Mouse (Mus musculus) heart, embryonic 14.5 days (tissue): ENCODE data around the gene Tmem219. TPM values are rescaled to one million over a fixed set of nuclear protein-coding genes. Genes with fewer than 3 reads are reported as not detected.

Experiments used
- ATAC-seq: fragments of 200-750 bp; cut with Nextera tagmentation; 2 replicates; pipeline ENCODE4 v1.8.0; 2017; ENCODE audit warnings: low read depth, moderate TSS enrichment; ENCODE audit not compliant: insufficient number of reproducible peaks, insufficient read depth, low FRiP score
- H3K27ac ChIP-seq, 2 experiments: fragments of 200-500 bp in 1 of 2; fragments of 300-500 bp in 1 of 2; sonication (generic) in 1 of 2; replicated peaks in 1 of 2; 2 replicates each; pipeline ENCODE4 v1.5.1; 2012 to 2014; ENCODE audit warnings: low read depth in 2 of 2, low read length in 2 of 2, control low read depth in 1 of 2, mild to moderate bottlenecking in 1 of 2, mixed read lengths in 1 of 2; ENCODE audit not compliant: control insufficient read depth in 1 of 2, insufficient read depth in 1 of 2
- H3K27me3 ChIP-seq: fragments of 300-500 bp; sonication (generic); 2 replicates; pipeline ENCODE4 v1.6.1; 2014; ENCODE audit warnings: mild to moderate bottlenecking, low read length, control low read depth; ENCODE audit not compliant: control insufficient read depth, insufficient read depth
- H3K36me3 ChIP-seq: fragments of 300-500 bp; sonication (generic); 2 replicates; pipeline ENCODE4 v1.6.1; 2014; ENCODE audit warnings: mild to moderate bottlenecking, control low read depth, low read length, mixed read lengths; ENCODE audit not compliant: control insufficient read depth, insufficient read depth
- H3K4me1 ChIP-seq, 2 experiments: fragments of 200-500 bp in 1 of 2; fragments of 300-500 bp in 1 of 2; sonication (generic) in 1 of 2; 2 replicates each; pipeline ENCODE4 v1.6.1; 2012 to 2014; ENCODE audit warnings: low read length in 2 of 2, control low read depth in 1 of 2, mixed read lengths in 1 of 2; ENCODE audit not compliant: control insufficient read depth in 2 of 2, insufficient read depth in 2 of 2
- H3K4me2 ChIP-seq: fragments of 300-500 bp; sonication (generic); 2 replicates; pipeline ENCODE4 v1.6.1; 2014; ENCODE audit warnings: mild to moderate bottlenecking, low read length
- H3K4me3 ChIP-seq, 2 experiments: fragments of 200-500 bp in 1 of 2; fragments of 300-500 bp in 1 of 2; sonication (generic) in 1 of 2; 2 replicates each; pipeline ENCODE4 v1.5.1; 2012 to 2014; ENCODE audit warnings: low read length in 2 of 2, mild to moderate bottlenecking in 2 of 2, control low read depth in 1 of 2, low read depth in 1 of 2, moderate library complexity in 1 of 2; ENCODE audit not compliant: control insufficient read depth in 1 of 2, insufficient read depth in 1 of 2
- H3K9ac ChIP-seq: fragments of 300-500 bp; sonication (generic); 2 replicates; pipeline ENCODE4 v1.6.1; 2014; ENCODE audit warnings: mild to moderate bottlenecking, low read length
- H3K9me3 ChIP-seq: fragments of 300-500 bp; sonication (generic); 2 replicates; pipeline ENCODE4 v1.6.1; 2016; ENCODE audit warnings: low read length, control low read depth; ENCODE audit not compliant: control insufficient read depth
- WGBS: fragments of 180-500 bp; shearing (Covaris S2); extraction: QIAGEN DNeasy Blood & Tissue Kit; methylation state at CpG from one replicate; pipeline ENCODE4 v1.1.7; 2014; 5-methylcytosine and 5-hydroxymethylcytosine counted together
- polyA plus RNA-seq: library from polyadenylated mRNA; unstranded; fragments of >200 nt; fragmentation: Nextera tagmentation; extraction: Ambion mirVana; gene quantifications from 2 replicates; pipeline ENCODE4 v1.2.1, GENCODE M21; 2014

The Tmem219 gene
- polyA plus RNA-seq, 1 experiment from 2014 or later: 21.6 TPM

DNA sequence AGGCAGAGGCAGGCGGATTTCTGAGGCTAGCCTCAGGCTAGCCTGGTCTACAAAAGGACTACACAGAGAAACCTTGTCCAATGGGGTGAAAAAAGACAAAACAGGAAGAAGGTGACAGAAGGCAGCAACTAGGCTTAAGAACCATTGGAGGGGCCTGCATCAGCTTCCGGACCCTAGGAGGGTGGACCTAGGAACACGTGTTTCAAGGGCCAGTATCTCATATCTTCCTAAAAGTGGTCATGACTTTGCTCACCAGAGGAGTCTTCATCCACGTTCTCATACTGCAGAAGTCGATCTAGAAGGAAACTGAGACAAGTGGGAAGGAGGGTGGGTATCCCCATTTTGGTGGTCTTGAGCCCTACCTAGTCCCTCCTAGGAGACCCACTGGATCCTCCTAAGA, 61.7 kb downstream of the Tmem219 start:
- no peak for ATAC-seq
- Histone ChIP-seq H3K4me2 (peak overlapping the region; percentile 77), H3K9me3 (no peaks in the 10 kb centered on the region), H3K9ac (peak overlapping the region; percentile 83), H3K4me1 (peaks cover 11 to 20% of the 10 kb centered on the region in 2 experiments), H3K4me3 (peak overlapping the region; percentile 64 to 89), H3K27ac (no peak overlapping the region), H3K27me3 (no peaks in the 10 kb centered on the region), H3K36me3 (peaks cover 68% of the 10 kb centered on the region)
- WGBS: 68% methylated on average over 5 of the region's 5 CpGs

- Histone ChIP-seq H3K36me3 (peaks cover 84% of the 10 kb centered on the region), H3K9me3 (no peaks in the 10 kb centered on the region), H3K27me3 (no peaks in the 10 kb centered on the region), H3K27ac (no peak overlapping the region), H3K9ac (no peak overlapping the region), H3K4me2 (no peak overlapping the region), H3K4me3 (no peak overlapping the region), H3K4me1 (peaks cover 3 to 7% of the 10 kb centered on the region in 2 experiments; a peak in 1 of 4 replicates)
- ATAC-seq: no peak
- WGBS: 76% methylated on average over 9 of the region's 9 CpGs
Observed at GRCm38 (mm10) chr7:126856741-126857420, 65.8 kb downstream of the Tmem219 start.

DNA sequence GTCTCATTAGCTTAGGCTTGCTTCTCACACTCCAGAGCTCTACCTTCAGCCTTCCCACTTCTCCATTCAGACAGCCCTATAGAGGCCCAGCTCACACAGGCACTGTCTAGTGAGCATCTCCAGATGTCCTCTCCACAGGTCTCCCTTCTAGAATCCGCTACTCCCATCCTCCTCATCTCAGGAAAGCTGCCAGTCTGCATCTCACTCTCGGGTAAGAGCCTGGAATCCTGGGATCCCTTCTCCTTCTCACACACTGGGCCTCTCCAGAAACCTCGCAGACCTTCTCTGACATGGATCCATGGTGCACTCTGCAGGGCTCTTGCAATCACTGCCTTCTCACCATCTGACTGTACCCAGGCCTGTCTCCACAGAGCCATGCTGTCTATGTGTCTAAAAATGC, 67.1 kb downstream of the Tmem219 start:
- no peak overlapping the region for H3K9ac ChIP-seq
- no peak overlapping the region for H3K4me2 ChIP-seq
- 80% methylated on average over 3 of the region's 3 CpGs for WGBS
- H3K36me3 ChIP-seq: peaks cover 88% of the 10 kb centered on the region
- H3K4me3 ChIP-seq: no peak overlapping the region
- no peak for ATAC-seq
- H3K4me1 ChIP-seq: no peaks in the 10 kb centered on the region
- no peaks in the 10 kb centered on the region for H3K27me3 ChIP-seq
- H3K9me3 ChIP-seq: no peaks in the 10 kb centered on the region
- no peak overlapping the region for H3K27ac ChIP-seq

DNA sequence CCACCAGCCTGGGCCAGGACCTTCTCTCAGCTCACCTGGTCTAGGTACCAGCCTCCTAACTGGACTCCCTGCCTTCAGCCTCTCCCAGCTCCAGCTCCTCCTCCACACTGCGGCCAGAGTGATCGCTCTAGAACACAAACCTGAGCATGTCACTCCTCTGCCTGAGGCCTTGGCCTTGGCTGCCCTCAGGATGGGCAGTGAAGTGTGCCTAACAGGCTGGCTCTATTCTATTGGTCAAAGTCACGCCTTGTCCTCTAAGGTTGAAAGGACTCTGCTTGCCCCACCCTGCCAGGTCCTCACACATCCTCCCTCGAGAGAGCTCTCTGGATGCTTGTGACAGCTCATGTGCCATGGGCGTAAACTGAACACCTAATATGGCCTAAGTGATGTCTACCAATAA, 69.3 kb downstream of the Tmem219 start:
- H3K4me2 ChIP-seq: no peak overlapping the region
- 90% methylated on average over 5 of the region's 5 CpGs for whole genome bisulfite sequencing
- H3K27me3 ChIP-seq: peaks cover 12% of the 10 kb centered on the region
- H3K9me3 ChIP-seq: no peaks in the 10 kb centered on the region
- peaks cover 0 to 2% of the 10 kb centered on the region in 2 experiments; a peak in 1 of 4 replicates for H3K4me1 ChIP-seq
- peaks cover 69% of the 10 kb centered on the region for H3K36me3 ChIP-seq
- H3K27ac ChIP-seq: no peak overlapping the region
- no peak overlapping the region for H3K9ac ChIP-seq
- ATAC-seq: no peak
- no peak overlapping the region for H3K4me3 ChIP-seq

GRCm38 (mm10) chr7:126851192-126851591, 71.5 kb downstream of the Tmem219 start:
- 50% methylated on average over 12 of the region's 12 CpGs for WGBS
- Histone ChIP-seq H3K9me3 (no peaks in the 10 kb centered on the region), H3K4me1 (peaks cover 5 to 10% of the 10 kb centered on the region in 2 experiments; a peak in 3 of 4 replicates), H3K36me3 (peaks cover 47% of the 10 kb centered on the region), H3K4me3 (no peak overlapping the region), H3K27me3 (peaks cover 34% of the 10 kb centered on the region), H3K27ac (no peak overlapping the region), H3K9ac (no peak overlapping the region), H3K4me2 (no peak overlapping the region)
- no peak for ATAC-seq

DNA sequence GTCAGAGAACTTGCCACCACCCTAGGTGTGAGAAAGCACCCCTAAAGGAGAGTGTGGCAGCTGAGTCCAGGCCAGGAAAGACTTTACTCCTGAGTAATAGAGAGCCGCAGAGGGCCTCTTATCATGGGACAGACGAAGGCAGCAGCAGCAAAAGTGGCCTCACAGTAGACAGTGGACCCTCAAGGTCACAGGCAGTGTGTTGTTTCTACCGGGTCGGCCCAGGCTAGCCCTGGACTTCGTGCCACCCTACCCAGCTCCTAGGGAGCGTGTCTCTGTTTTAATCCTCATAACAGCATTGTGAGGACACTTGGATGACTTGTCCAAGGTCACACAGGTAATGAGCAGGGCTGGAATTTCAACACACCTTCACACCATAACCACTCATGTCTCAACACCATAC, 72.6 kb downstream of the Tmem219 start:
- Histone ChIP-seq H3K4me1 (peaks cover 5 to 10% of the 10 kb centered on the region in 2 experiments; a peak in 3 of 4 replicates), H3K4me3 (no peak overlapping the region), H3K4me2 (no peak overlapping the region), H3K27me3 (peaks cover 34% of the 10 kb centered on the region), H3K9me3 (no peaks in the 10 kb centered on the region), H3K9ac (no peak overlapping the region), H3K27ac (no peak overlapping the region), H3K36me3 (peaks cover 37% of the 10 kb centered on the region)
- no peak for ATAC-seq
- 51% methylated on average over 6 of the region's 6 CpGs for WGBS

GRCm38 (mm10) chr7:126848794-126849193, 73.9 kb downstream of the Tmem219 start:
- WGBS: 33% methylated on average over 10 of the region's 10 CpGs
- Histone ChIP-seq H3K9me3 (no peaks in the 10 kb centered on the region), H3K27ac (no peak overlapping the region), H3K27me3 (peaks cover 34% of the 10 kb centered on the region), H3K4me1 (peaks cover 5 to 10% of the 10 kb centered on the region in 2 experiments; a peak in 3 of 4 replicates), H3K4me2 (0 out of 2 replicates have a peak overlapping the region, but pooled peaks have one; percentile 97), H3K9ac (no peak overlapping the region), H3K4me3 (peak overlapping the region in 1 of 2 experiments; percentile 58; a peak in 1 of 4 replicates), H3K36me3 (peaks cover 23% of the 10 kb centered on the region)
- no peak for ATAC-seq
